Mouse (Mus musculus) heart, postnatal 0 days (tissue): ENCODE data around the gene Nfkb1. TPM values are rescaled to one million over a fixed set of nuclear protein-coding genes. Genes with fewer than 3 reads are reported as not detected.
A peak's percentile ranks its signal among the peaks of the same experiment; 100 is the strongest.

Experiments used
- ATAC-seq: fragments of 200-750 bp; cut with Nextera tagmentation; 2 replicates; pipeline ENCODE4 v1.8.0; 2017; ENCODE audit warnings: low read depth, moderate number of reproducible peaks, moderate library complexity; ENCODE audit not compliant: insufficient read depth
- DNase-seq: peaks from one replicate; pipeline ENCODE4 v3.0.0-alpha.2; 2016; ENCODE audit warnings: low spot score
- H3K27ac ChIP-seq: fragments of 300-500 bp; sonication (generic); 2 replicates; pipeline ENCODE4 v1.5.1; 2014; ENCODE audit warnings: low read depth, mild to moderate bottlenecking
- H3K27me3 ChIP-seq: fragments of 300-500 bp; sonication (generic); 2 replicates; pipeline ENCODE4 v1.6.1; 2014; ENCODE audit warnings: low read length, mixed read lengths; ENCODE audit not compliant: control insufficient read depth, insufficient read depth
- H3K36me3 ChIP-seq: fragments of 300-500 bp; sonication (generic); replicated peaks from 2 replicates; pipeline ENCODE4 v1.6.1; 2014; ENCODE audit warnings: low read length, mixed read lengths; ENCODE audit not compliant: control insufficient read depth, insufficient read depth
- H3K4me1 ChIP-seq: fragments of 300-500 bp; sonication (generic); 2 replicates; pipeline ENCODE4 v1.6.1; 2014; ENCODE audit warnings: antibody characterized with exemption; ENCODE audit not compliant: control insufficient read depth, insufficient read depth
- H3K4me2 ChIP-seq: fragments of 300-500 bp; sonication (generic); 2 replicates; pipeline ENCODE4 v1.6.1; 2014; ENCODE audit warnings: low read depth, mild to moderate bottlenecking, low read length, moderate library complexity
- H3K4me3 ChIP-seq: fragments of 300-500 bp; sonication (generic); 2 replicates; pipeline ENCODE4 v1.5.1; 2014; ENCODE audit warnings: low read depth, low read length
- H3K9ac ChIP-seq: fragments of 300-500 bp; sonication (generic); replicated peaks from 2 replicates; pipeline ENCODE4 v1.6.1; 2014; ENCODE audit warnings: low read depth, low read length, mixed read lengths
- H3K9me3 ChIP-seq: fragments of 300-500 bp; sonication (generic); replicated peaks from 2 replicates; pipeline ENCODE4 v1.6.1; 2016; ENCODE audit warnings: low read length; ENCODE audit not compliant: control insufficient read depth
- CTCF ChIP-seq: IDR thresholded peaks from 2 replicates; pipeline ENCODE4 v1.5.1; 2016; ENCODE audit warnings: antibody characterized with exemption, control low read depth, low read depth
- EP300 ChIP-seq: IDR thresholded peaks from 2 replicates; pipeline ENCODE4 v1.6.1; 2016; ENCODE audit warnings: antibody characterized with exemption, low read depth
- WGBS: fragments of 180-500 bp; shearing (Covaris S2); extraction: QIAGEN DNeasy Blood & Tissue Kit; methylation state at CpG from one replicate; pipeline ENCODE4 v1.1.7; 2014; 5-methylcytosine and 5-hydroxymethylcytosine counted together
- polyA plus RNA-seq: library from polyadenylated mRNA; unstranded; fragments of >200 nt; fragmentation: Nextera tagmentation; extraction: Ambion mirVana; gene quantifications from 2 replicates; pipeline ENCODE4 v1.2.1, GENCODE M21; 2015
- total RNA-seq: library from RNA; depleted of rRNA; stranded (reverse); fragments of >200 nt; gene quantifications from 2 replicates; pipeline ENCODE4 v1.2.3, GENCODE M21; 2014; ENCODE audit warnings: low replicate concordance

Nfkb1 gene
- total and polyA plus RNA-seq, 2 experiments from 2014 or later, result 12.5 to 61.7 TPM

GRCm38 (mm10) chr3:135635030-135635429 is 56.3 kb downstream of the Nfkb1 start:
- H3K9me3 ChIP-seq, result no peaks in the 10 kb centered on the region
- no peak for ATAC-seq
- no peaks in the 10 kb centered on the region for H3K27me3 ChIP-seq
- H3K4me3 ChIP-seq, result no peak overlapping the region
- H3K9ac ChIP-seq, result no peak overlapping the region
- TF ChIP-seq EP300 (no peak), CTCF (no peak)
- no peak overlapping the region for H3K4me2 ChIP-seq
- no peak for DNase-seq
- H3K27ac ChIP-seq, result no peak overlapping the region
- H3K36me3 ChIP-seq, result peaks cover 11% of the 10 kb centered on the region
- peaks cover 25% of the 10 kb centered on the region for H3K4me1 ChIP-seq
- 79% methylated on average over 1 of the region's 1 CpGs for WGBS

- 86% methylated on average over 3 of the region's 3 CpGs for WGBS
- no peak overlapping the region for H3K9ac ChIP-seq
- TF ChIP-seq EP300 (no peak), CTCF (no peak)
- peaks cover 25% of the 10 kb centered on the region for H3K4me1 ChIP-seq
- H3K27me3 ChIP-seq, result no peaks in the 10 kb centered on the region
- DNase-seq, result no peak
- no peaks in the 10 kb centered on the region for H3K9me3 ChIP-seq
- H3K27ac ChIP-seq, result no peak overlapping the region
- H3K36me3 ChIP-seq, result peaks cover 4% of the 10 kb centered on the region; the same call in 1 of the 2 replicates
- ATAC-seq, result no peak
- no peak overlapping the region for H3K4me2 ChIP-seq
- H3K4me3 ChIP-seq, result no peak overlapping the region
Measured at GRCm38 (mm10) chr3:135634275-135634674, 57.1 kb downstream of the Nfkb1 start.

GRCm38 (mm10) chr3:135631856-135632255 is 59.5 kb downstream of the Nfkb1 start:
- ATAC-seq (no peak), DNase-seq (no peak)

GRCm38 (mm10) chr3:135631096-135631457 is 60.3 kb downstream of the Nfkb1 start:
- Histone ChIP-seq H3K4me1 (peaks cover 14% of the 10 kb centered on the region), H3K27me3 (no peaks in the 10 kb centered on the region), H3K4me3 (no peak overlapping the region), H3K9ac (no peak overlapping the region), H3K36me3 (peaks cover 6% of the 10 kb centered on the region; the same call in 1 of the 2 replicates), H3K9me3 (no peaks in the 10 kb centered on the region), H3K27ac (no peak overlapping the region), H3K4me2 (no peak overlapping the region)
- TF ChIP-seq CTCF (peak; percentile 63), EP300 (no peak)
- no peak for DNase-seq
- ATAC-seq, result peak; percentile 74
- 60% methylated on average over 10 of the region's 10 CpGs for WGBS

More at GRCm38 (mm10) chr3:135631856-135632255, 59.5 kb downstream of the Nfkb1 start:
- no peaks in the 10 kb centered on the region for H3K9me3 ChIP-seq
- H3K4me2 ChIP-seq, result no peak overlapping the region
- no peaks in the 10 kb centered on the region for H3K27me3 ChIP-seq
- 0 out of 2 replicates have a peak, but pooled peaks cover 3% of the 10 kb centered on the region for H3K36me3 ChIP-seq
- H3K4me1 ChIP-seq, result peaks cover 22% of the 10 kb centered on the region
- no peak overlapping the region for H3K9ac ChIP-seq
- TF ChIP-seq CTCF (no peak), EP300 (no peak)
- no peak overlapping the region for H3K4me3 ChIP-seq
- 58% methylated on average over 4 of the region's 4 CpGs for WGBS
- H3K27ac ChIP-seq, result no peak overlapping the region

GRCm38 (mm10) chr3:135630430-135631095 is 60.8 kb downstream of the Nfkb1 start:
- Histone ChIP-seq H3K9ac (no peak overlapping the region), H3K27me3 (no peaks in the 10 kb centered on the region), H3K4me1 (peaks cover 9% of the 10 kb centered on the region; the same call in 1 of the 2 replicates), H3K4me2 (no peak overlapping the region), H3K4me3 (no peak overlapping the region), H3K27ac (no peak overlapping the region), H3K9me3 (no peaks in the 10 kb centered on the region), H3K36me3 (peaks cover 11% of the 10 kb centered on the region; the same call in 1 of the 2 replicates)
- ATAC-seq, result 0 out of 2 replicates have a peak, but pooled peaks have one; percentile 9
- DNase-seq, result no peak
- TF ChIP-seq EP300 (no peak), CTCF (no peak)
- 76% methylated on average over 21 of the region's 21 CpGs for WGBS
